Mouse (Mus musculus) lung, adult 2 months (tissue): ENCODE measurements at regions not wholly inside any gene's neighbourhood (a gene's known extent, or its start where the extent isn't known, plus 50 kb on each side); places are given as distances from the start of the nearest gene placed in this dataset.

Experiments used
- DNase-seq: peaks from one replicate; pipeline ENCODE4 v3.0.0; 2022
- H3K4me1 ChIP-seq: fragments of 200-500 bp; 2 replicates; pipeline ENCODE4 v1.6.1; 2011; ENCODE audit warnings: low read length; ENCODE audit not compliant: control insufficient read depth, insufficient read depth
- H3K4me3 ChIP-seq: fragments of 200-500 bp; replicated peaks from 2 replicates; pipeline ENCODE3; 2011; ENCODE audit warnings: low read depth, mild to moderate bottlenecking, control low read depth, low read length; ENCODE audit errors: extremely low read depth
- CTCF ChIP-seq: fragments of 200-500 bp; IDR thresholded peaks from 2 replicates; pipeline ENCODE4 v1.5.1; 2011; ENCODE audit warnings: mild to moderate bottlenecking, low read length, control low read depth; ENCODE audit not compliant: insufficient read depth
- POLR2A ChIP-seq: fragments of 200-500 bp; IDR thresholded peaks from 2 replicates; pipeline ENCODE4 v1.6.1; 2011; ENCODE audit warnings: low read depth, mild to moderate bottlenecking, control low read depth, low read length, borderline replicate concordance; ENCODE audit errors: extremely low read depth
- WGBS: fragments of 180-500 bp; shearing (Covaris S2); methylation state at CpG from one replicate; pipeline ENCODE4 v1.1.7; 2018; 5-methylcytosine and 5-hydroxymethylcytosine counted together

DNA sequence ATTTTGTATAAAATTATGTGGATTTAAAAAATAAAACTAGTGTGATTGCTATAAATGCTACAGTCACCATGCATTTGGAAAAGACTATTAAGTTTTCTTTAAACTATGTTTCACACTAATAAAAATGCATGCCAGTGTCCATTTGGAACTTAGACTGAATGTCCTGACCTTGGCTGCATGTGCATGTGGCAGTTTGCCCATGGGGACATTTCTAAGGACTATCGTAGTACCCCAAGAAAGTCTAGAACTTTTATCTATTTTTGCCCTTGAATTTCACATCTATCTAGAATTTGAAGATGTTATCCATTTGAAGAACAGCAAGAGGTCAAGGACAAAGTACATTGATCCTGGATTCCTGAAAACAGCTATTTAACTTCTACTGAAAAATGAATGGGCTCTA is 745.9 kb downstream of the Tmem182 start:
- Histone ChIP-seq H3K4me1 (no peaks in the 10 kb centered on the region), H3K4me3 (no peak overlapping the region)
- TF ChIP-seq POLR2A (no peak), CTCF (no peak)
- WGBS: 75% methylated on average over 1 of the region's 1 CpGs
- no peak for DNase-seq

DNA sequence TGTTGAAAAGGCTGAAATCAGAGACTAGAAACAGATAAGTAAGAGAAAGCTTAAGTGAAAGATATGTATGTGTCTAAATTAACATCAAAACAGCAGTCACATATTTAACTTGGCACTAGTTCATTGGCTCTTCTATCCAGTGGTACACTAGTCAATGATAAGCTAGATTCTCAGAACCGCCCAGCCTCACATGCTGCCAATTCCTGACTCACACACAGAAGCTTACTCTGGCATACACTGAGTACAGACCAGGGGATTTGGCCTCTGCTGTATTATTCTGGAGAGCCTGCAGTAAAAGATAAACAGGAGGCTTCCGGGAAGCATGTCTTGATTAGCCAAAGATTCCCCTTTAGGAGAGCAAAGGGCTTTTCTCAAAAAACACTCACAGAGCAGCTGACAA is 750.2 kb downstream of the Tmem182 start:
- no peak for TF ChIP-seq POLR2A
- H3K4me1 ChIP-seq: no peaks in the 10 kb centered on the region
- DNase-seq: no peak
- H3K4me3 ChIP-seq: no peak overlapping the region
- WGBS: 17% methylated on average over 2 of the region's 2 CpGs

DNA sequence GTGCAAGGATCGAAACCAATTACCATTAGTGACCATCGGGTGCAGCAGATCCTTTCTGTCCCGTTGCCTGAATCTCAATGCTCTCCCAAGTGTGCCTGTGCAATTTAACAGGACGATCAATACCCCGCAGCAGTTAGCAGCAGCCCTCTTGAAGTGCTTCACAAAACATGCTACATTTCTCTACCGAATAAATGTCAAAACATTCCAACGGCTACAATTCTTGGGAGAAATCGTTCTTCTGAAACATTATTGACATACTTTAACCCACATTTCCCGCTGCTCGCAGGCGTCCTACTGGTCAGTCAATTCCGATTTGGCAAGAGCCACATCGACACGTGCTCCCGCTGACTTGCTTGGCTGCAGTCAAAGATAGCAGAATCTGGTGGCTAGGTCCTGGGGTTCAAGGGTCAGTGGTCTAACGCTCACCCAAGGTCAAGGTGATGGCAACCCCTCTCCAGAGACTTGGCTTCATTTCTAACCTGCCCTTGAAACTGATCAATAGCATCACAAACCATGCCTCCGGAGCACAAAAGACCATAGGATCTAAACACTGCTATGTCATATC is 753.8 kb downstream of the Tmem182 start:
- WGBS: 84% methylated on average over 17 of the region's 17 CpGs
- DNase-seq: no peak
- no peak for TF ChIP-seq POLR2A
- TF ChIP-seq CTCF: no peak
- H3K4me1 ChIP-seq: no peaks in the 10 kb centered on the region
- no peak overlapping the region for H3K4me3 ChIP-seq

- WGBS: 80% methylated on average over 3 of the region's 3 CpGs
- no peaks in the 10 kb centered on the region for H3K4me1 ChIP-seq
- H3K4me3 ChIP-seq: no peak overlapping the region
- TF ChIP-seq POLR2A (no peak), CTCF (no peak)
- DNase-seq: no peak
These were observed 754.6 kb downstream of the Tmem182 start for GRCm38 (mm10) chr1:41559991-41560390.

DNA sequence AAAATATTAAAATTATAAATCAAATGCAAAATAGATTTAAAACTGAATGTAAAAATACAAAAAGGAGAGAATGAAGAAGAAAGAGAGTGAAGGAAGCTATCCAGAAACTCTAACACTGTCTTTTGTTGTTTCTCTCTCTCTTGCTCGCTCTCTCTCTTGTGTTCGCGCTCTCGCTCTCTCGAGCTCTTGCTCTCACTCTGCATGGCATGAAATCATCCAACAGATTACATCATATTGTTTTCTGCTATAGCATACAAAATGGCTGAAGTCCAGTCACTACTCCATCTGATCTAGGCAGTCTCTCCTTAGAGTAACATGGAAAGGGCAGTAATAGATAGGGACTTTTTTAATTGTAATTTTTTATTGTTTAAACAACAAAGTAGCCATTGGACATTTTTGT is 798.1 kb downstream of the Tmem182 start:
- DNase-seq: no peak
- TF ChIP-seq CTCF: no peak
- TF ChIP-seq POLR2A: no peak
- 83% methylated on average over 5 of the region's 5 CpGs for WGBS
- Histone ChIP-seq H3K4me1 (no peaks in the 10 kb centered on the region), H3K4me3 (no peak overlapping the region)

DNA sequence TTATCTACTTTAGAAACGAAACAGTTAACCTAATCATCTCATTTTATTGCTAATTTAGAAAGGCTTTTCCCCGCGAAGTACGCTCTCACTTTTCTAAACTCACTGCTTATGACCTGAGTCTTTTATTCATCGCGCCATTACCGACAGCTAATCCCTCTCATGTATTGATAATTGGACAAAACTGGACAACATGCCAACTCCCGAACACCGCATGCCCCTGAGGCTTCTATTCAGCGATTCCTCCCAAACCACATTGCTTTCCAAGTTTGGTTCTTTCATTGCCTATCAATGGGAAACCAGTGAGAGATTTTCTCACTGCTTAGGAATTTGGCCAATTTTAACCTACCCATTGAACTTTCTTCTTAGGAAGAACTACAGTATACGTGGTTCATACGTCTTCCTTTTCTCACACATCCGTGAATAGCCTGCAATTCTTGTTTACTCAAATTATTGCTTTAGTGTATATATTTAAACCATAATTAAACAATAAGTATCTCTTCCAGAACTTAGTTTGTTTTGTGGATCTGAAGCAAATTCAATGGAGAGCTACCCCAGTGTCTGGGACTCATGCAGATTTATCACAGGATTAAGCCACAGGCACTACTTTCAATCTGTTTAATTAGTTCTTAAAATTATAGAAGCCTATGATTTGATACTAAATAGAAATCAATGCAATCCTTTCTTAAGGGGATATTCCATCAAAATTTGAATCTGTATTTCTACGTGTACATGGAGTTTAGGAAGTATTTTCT is 799.8 kb downstream of the Tmem182 start:
- no peak for DNase-seq
- Histone ChIP-seq H3K4me1 (no peaks in the 10 kb centered on the region), H3K4me3 (no peak overlapping the region)
- TF ChIP-seq CTCF: no peak
- no peak for TF ChIP-seq POLR2A
- WGBS: 84% methylated on average over 14 of the region's 14 CpGs

- Histone ChIP-seq H3K4me1 (no peaks in the 10 kb centered on the region), H3K4me3 (no peak overlapping the region)
- DNase-seq: no peak
- 39% methylated on average over 3 of the region's 3 CpGs for WGBS
- no peak for TF ChIP-seq CTCF
- no peak for TF ChIP-seq POLR2A
These were observed 800.3 kb downstream of the Tmem182 start for GRCm38 (mm10) chr1:41605748-41606131.

- H3K4me3 ChIP-seq: no peak overlapping the region
- H3K4me1 ChIP-seq: no peaks in the 10 kb centered on the region
- TF ChIP-seq POLR2A: no peak
- no peak for TF ChIP-seq CTCF
- WGBS: 78% methylated on average over 8 of the region's 8 CpGs
- no peak for DNase-seq
These were observed 805.4 kb downstream of the Tmem182 start for GRCm38 (mm10) chr1:41610783-41611182.

DNA sequence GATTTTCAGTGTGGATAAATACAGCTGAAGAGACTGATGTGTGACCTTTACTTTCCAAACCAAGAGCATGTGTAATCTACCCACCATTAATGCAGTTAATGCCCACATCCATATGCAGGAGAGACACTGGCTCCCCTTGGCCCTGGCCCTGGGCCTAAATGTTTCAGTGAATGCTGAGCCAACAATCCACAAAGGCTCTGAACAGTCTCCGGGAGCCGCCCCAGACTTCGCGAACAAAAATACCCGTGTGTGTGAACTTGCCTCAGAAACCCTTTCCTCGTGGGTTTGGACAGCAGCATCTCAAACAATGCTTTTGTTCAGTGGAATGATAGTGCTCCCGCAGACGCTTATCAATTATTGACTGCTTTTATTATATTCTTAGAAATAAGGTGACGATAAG is 846.4 kb downstream of the Tmem182 start:
- no peaks in the 10 kb centered on the region for H3K4me1 ChIP-seq
- WGBS: 65% methylated on average over 9 of the region's 9 CpGs
- DNase-seq: no peak
- TF ChIP-seq CTCF: no peak
- TF ChIP-seq POLR2A: no peak
- no peak overlapping the region for H3K4me3 ChIP-seq

GRCm38 (mm10) chr1:41652210-41652609 is 846.8 kb downstream of the Tmem182 start:
- DNase-seq: no peak
- WGBS: 49% methylated on average over 3 of the region's 3 CpGs

More at GRCm38 (mm10) chr1:41652210-41652609, 846.8 kb downstream of the Tmem182 start:
- H3K4me3 ChIP-seq: no peak overlapping the region
- TF ChIP-seq CTCF: no peak
- no peak for TF ChIP-seq POLR2A
- H3K4me1 ChIP-seq: no peaks in the 10 kb centered on the region
